Mouse (Mus musculus): ENCODE measurements around the gene Loxl3. TPM values are rescaled to one million over a fixed set of nuclear protein-coding genes. Genes with fewer than 3 reads are reported as not detected.

Loxl3 gene
- polyA plus RNA-seq (2012; rRNA removed; ENCODE audit: low replicate concordance), result 9.9 and 12.4 TPM in 2 replicates

DNA sequence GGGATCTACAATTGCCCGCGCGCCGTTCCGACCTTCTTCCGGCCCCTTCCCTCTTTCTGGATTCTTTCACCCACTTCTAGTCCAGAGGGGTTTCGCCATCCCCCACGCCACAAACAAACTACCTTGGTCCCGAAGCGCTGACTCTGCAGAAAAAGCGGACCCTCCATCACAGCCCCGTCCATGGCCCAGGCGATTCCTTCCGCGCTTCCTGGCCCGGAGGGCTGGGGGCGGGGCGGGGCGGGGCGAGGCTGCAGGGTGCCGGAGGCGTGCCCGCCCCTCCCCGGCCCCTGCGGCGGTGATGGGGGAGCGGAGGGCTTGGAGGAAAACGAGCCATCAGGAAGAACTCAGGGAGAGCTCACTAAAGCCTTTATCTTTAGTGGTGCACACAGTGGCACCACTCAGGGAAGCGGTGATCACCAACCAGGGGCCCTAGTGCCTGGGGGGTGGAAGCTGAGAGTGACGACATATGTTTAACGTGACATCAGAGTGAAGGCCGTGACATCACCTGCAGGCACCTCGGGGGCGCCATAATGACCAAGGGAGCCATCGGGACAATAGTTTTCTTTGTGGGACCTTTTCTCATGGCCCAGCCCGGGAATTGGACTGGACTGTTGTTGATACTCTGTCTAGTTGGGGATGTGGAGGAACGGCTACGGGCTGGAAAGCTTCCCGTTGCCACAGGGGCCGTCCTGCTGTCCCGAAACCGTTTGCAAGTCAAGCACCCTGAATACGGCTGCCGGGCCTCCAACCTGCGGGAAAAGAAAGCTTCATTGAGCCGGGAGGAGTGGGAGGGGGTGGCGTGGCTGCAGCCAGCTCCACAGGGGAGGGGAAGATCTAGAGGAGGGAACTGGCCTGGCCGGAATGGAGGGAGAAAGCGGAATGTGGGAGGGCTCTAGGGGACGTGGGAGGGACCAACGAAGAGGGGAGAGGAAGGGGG is at the start of gene Loxl3, which contains the start of gene Dok1:
TSS of gene Loxl3 (plus strand) at position 925 of the 937 bp plus-strand sequence.
TSS of gene Dok1 (minus strand) at position 223 of the 937 bp plus-strand sequence.

GRCm38 (mm10) chr6:83054074-83054851 is 20.3 kb downstream of the Loxl3 start, which contains the start of gene Aup1:
Gene Aup1 (plus strand): TSS chr6:83054521.

DNA sequence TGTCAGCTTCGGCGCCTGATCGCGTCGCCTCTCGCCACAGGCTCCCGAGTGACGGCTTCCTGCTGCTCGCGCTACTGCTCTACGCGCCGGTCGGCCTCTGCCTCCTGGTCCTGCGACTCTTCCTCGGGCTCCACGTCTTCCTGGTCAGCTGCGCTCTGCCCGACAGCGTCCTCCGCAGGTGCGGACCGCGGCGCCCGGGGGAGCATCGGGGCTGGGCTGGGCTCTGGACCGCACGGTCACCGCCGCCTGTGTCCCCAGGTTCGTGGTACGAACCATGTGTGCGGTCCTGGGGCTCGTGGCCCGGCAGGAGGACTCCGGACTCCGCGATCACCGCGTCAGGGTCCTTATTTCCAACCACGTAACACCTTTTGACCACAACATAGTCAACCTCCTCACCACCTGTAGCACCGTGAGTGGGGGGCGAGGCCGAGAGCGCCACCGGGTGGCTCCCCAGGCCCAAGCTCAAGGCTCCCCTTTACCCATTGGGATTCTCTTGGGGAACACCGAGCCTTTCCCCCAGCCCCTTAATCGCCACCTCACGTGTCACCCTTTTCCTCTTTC is 21.0 kb downstream of the Loxl3 start, which contains the start of gene Htra2:
TSS of gene Htra2 (minus strand) at position 403 of the 561 bp plus-strand sequence.

GRCm38 (mm10) chr6:83057790-83058189 is 23.8 kb downstream of the Loxl3 start, which contains the start of gene Dqx1:
Gene Dqx1 (plus strand): TSS chr6:83057844.

DNA sequence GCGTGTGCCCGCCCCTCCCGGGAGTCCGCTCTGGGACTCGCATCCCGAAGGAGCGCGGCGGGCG is 36.1 kb downstream of the Loxl3 start, which contains the start of gene Tlx2:
TSS of gene Tlx2 (minus strand) at position 47 of the 64 bp plus-strand sequence.

GRCm38 (mm10) chr6:83077630-83078323 is 43.8 kb downstream of the Loxl3 start, which contains the start of gene Pcgf1:
Gene Pcgf1 (plus strand): TSS chr6:83077869.

GRCm38 (mm10) chr6:83086121-83087035 is 52.4 kb downstream of the Loxl3 start, which contains the start of gene Lbx2:
Gene Lbx2 (plus strand): TSS chr6:83086367.

GRCm38 (mm10) chr6:83101316-83101687 is 67.3 kb downstream of the Loxl3 start, which contains the start of the genes Ccdc142 and Gm42688:
Gene Ccdc142 (plus strand): TSS chr6:83101601.
Gene Gm42688 (plus strand): TSS chr6:83101617.

Other genes with a start within 250 kb of the Loxl3 start
- gene Sema4f, start 94.4 kb upstream of the Loxl3 start, polyA plus RNA-seq (2012; rRNA removed; ENCODE audit: low replicate concordance), result 2.1 and 4.5 TPM in 2 replicates
- gene M1ap, start 87.3 kb upstream of the Loxl3 start, polyA plus RNA-seq (2012; rRNA removed; ENCODE audit: low replicate concordance), result 0.59 and 2.0 TPM in 2 replicates
- gene Dok1, start 702 bp upstream of the Loxl3 start, polyA plus RNA-seq (2012; rRNA removed; ENCODE audit: low replicate concordance), result 8.9 and 18.2 TPM in 2 replicates
- gene Aup1, start 20.3 kb downstream of the Loxl3 start, polyA plus RNA-seq (2012; rRNA removed; ENCODE audit: low replicate concordance), result 469 and 806 TPM in 2 replicates
- 55.0 and 63.3 TPM in 2 replicates for gene Htra2, start 21.1 kb downstream of the Loxl3 start, polyA plus RNA-seq (2012; rRNA removed; ENCODE audit: low replicate concordance)
- gene Dqx1, start 23.7 kb downstream of the Loxl3 start, polyA plus RNA-seq (2012; rRNA removed; ENCODE audit: low replicate concordance), result 2.9 and 4.2 TPM in 2 replicates
- gene Tlx2, start 36.1 kb downstream of the Loxl3 start, polyA plus RNA-seq (2012; rRNA removed; ENCODE audit: low replicate concordance), result 0.80 TPM in 1 of 2 replicates, not detected in the other
- 13.3 and 20.8 TPM in 2 replicates for gene Pcgf1, start 43.7 kb downstream of the Loxl3 start, polyA plus RNA-seq (2012; rRNA removed; ENCODE audit: low replicate concordance)
- 2.1 and 2.8 TPM in 2 replicates for gene Lbx2, start 52.2 kb downstream of the Loxl3 start, polyA plus RNA-seq (2012; rRNA removed; ENCODE audit: low replicate concordance)
- 7.9 and 17.1 TPM in 2 replicates for gene Ccdc142, start 67.4 kb downstream of the Loxl3 start, polyA plus RNA-seq (2012; rRNA removed; ENCODE audit: low replicate concordance)
- gene Gm42688, start 67.4 kb downstream of the Loxl3 start, polyA plus RNA-seq (2012; rRNA removed; ENCODE audit: low replicate concordance), result 4.1 and 5.1 TPM in 2 replicates
- 53.5 and 79.1 TPM in 2 replicates for gene Mrpl53, start 74.9 kb downstream of the Loxl3 start, polyA plus RNA-seq (2012; rRNA removed; ENCODE audit: low replicate concordance)
- 55.4 and 72.6 TPM in 2 replicates for gene Mogs, start 81.3 kb downstream of the Loxl3 start, polyA plus RNA-seq (2012; rRNA removed; ENCODE audit: low replicate concordance)
- 188 and 203 TPM in 2 replicates for gene Wbp1, start 87.4 kb downstream of the Loxl3 start, polyA plus RNA-seq (2012; rRNA removed; ENCODE audit: low replicate concordance)
- gene Ino80b, start 91.3 kb downstream of the Loxl3 start, polyA plus RNA-seq (2012; rRNA removed; ENCODE audit: low replicate concordance), result 15.1 and 82.3 TPM in 2 replicates
- 67.9 and 77.1 TPM in 2 replicates for gene Rtkn, start 101.3 kb downstream of the Loxl3 start, polyA plus RNA-seq (2012; rRNA removed; ENCODE audit: low replicate concordance)
- gene Wdr54, start 122.2 kb downstream of the Loxl3 start, polyA plus RNA-seq (2012; rRNA removed; ENCODE audit: low replicate concordance), result 2.2 and 2.8 TPM in 2 replicates
- gene 1700003E16Rik, start 122.2 kb downstream of the Loxl3 start, polyA plus RNA-seq (2012; rRNA removed; ENCODE audit: low replicate concordance), result 0.06 and 0.10 TPM in 2 replicates
- 128 and 171 TPM in 2 replicates for gene Dctn1, start 131.7 kb downstream of the Loxl3 start, polyA plus RNA-seq (2012; rRNA removed; ENCODE audit: low replicate concordance)
- gene Slc4a5, start 185.7 kb downstream of the Loxl3 start, polyA plus RNA-seq (2012; rRNA removed; ENCODE audit: low replicate concordance), result 0.10 and 0.26 TPM in 2 replicates

All from mammary gland, adult 2 months (tissue).